Mouse (Mus musculus) cerebellum, adult 8-10 months (tissue): Measurements from ENCODE around the gene Mlh1.

Experiments used
- DNase-seq: peaks from one replicate; pipeline ENCODE4 v3.0.0; 2022

Mlh1 gene

GRCm38 (mm10) chr9:111285061-111285460 is 13.5 kb upstream of the Mlh1 start:
- DNase-seq, result no peak

GRCm38 (mm10) chr9:111275156-111275555 is 3.6 kb upstream of the Mlh1 start:
- DNase-seq, result no peak

GRCm38 (mm10) chr9:111273958-111274357 is 2.4 kb upstream of the Mlh1 start:
- DNase-seq, result no peak

- DNase-seq, result no peak
Measured at GRCm38 (mm10) chr9:111272996-111273785, 1.6 kb upstream of the Mlh1 start.

GRCm38 (mm10) chr9:111272356-111272755 is 765 bp upstream of the Mlh1 start:
- peak; percentile 12 for DNase-seq

GRCm38 (mm10) chr9:111271056-111271433 is 546 bp downstream of the Mlh1 start:
- DNase-seq, result no peak

GRCm38 (mm10) chr9:111270606-111271005 is 985 bp downstream of the Mlh1 start:
- DNase-seq, result no peak

GRCm38 (mm10) chr9:111267998-111268397 is 3.6 kb downstream of the Mlh1 start:
- no peak for DNase-seq

- DNase-seq, result no peak
Measured at GRCm38 (mm10) chr9:111261356-111261755, 10.2 kb downstream of the Mlh1 start.

GRCm38 (mm10) chr9:111260360-111260985 is 11.1 kb downstream of the Mlh1 start:
- DNase-seq, result no peak

- no peak for DNase-seq
Measured at GRCm38 (mm10) chr9:111252161-111252869, 19.3 kb downstream of the Mlh1 start.

- no peak for DNase-seq
Measured at GRCm38 (mm10) chr9:111247682-111248246, 23.8 kb downstream of the Mlh1 start.

GRCm38 (mm10) chr9:111245546-111245945 is 26.0 kb downstream of the Mlh1 start:
- DNase-seq, result no peak

GRCm38 (mm10) chr9:111243384-111243783 is 28.2 kb downstream of the Mlh1 start:
- DNase-seq, result no peak

GRCm38 (mm10) chr9:111239821-111240220 is 31.8 kb downstream of the Mlh1 start:
- DNase-seq, result no peak

GRCm38 (mm10) chr9:111237726-111238125 is 33.9 kb downstream of the Mlh1 start:
- DNase-seq, result no peak

GRCm38 (mm10) chr9:111234701-111235100 is 36.9 kb downstream of the Mlh1 start:
- no peak for DNase-seq

GRCm38 (mm10) chr9:111228446-111228845 is 43.1 kb downstream of the Mlh1 start:
- no peak for DNase-seq

GRCm38 (mm10) chr9:111223406-111223805 is 48.2 kb downstream of the Mlh1 start:
- no peak for DNase-seq

GRCm38 (mm10) chr9:111221580-111221979 is 50.0 kb downstream of the Mlh1 start:
- DNase-seq, result no peak

- DNase-seq, result no peak
Measured at GRCm38 (mm10) chr9:111220551-111221080, 51.0 kb downstream of the Mlh1 start.

- no peak for DNase-seq
Measured at GRCm38 (mm10) chr9:111216424-111216823, 55.2 kb downstream of the Mlh1 start.

- DNase-seq, result no peak
Measured at GRCm38 (mm10) chr9:111213501-111213900, 58.1 kb downstream of the Mlh1 start.
